ENCODE assay signal across 17 mouse cellular contexts in the genomic region with DNA sequence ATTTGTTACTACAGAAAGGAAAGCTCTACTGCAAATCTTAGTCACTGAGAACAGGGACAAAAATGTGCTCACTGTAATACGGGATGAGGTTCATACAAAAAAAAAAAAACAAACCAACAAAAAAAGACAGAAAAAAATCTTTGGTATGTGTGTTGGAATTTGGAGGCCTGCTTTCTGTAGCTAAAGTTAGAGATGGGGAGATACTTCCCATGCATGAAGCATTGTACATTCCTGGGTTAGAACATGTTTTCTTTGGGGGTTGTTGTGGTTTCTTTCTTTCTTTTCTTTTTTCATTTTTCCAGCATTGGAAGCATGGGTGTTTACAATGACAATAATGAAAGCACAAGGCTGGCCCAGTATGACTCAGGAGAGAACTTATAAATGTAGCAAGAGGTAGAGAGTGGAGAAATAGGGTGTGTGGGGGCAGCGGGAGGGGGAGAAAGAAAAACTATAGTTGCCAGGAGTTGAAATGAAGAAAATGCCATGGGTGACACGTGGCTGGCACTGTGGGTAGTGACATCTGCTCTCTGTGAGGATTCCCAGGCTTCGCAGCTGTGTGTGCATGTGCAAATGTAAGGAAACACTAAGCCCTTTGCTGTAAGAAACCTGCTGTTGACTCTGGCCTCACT.
A peak's percentile ranks its signal among the peaks of the same experiment; 100 is the strongest.
DNase-seq lines count a peak whose midpoint lies in the region; ATAC-seq and TF ChIP-seq lines count a peak whose summit lies in the region.
"Had no signal": no experiment of that assay in that cellular context is flagged by ENCODE, and none has a peak within 500 bp of the region (broad histone marks: within the 10 kb centered on the region; RNA-seq: fewer than 3 reads in every experiment).

No protein-coding gene starts in this region.

- no peak overlapping the region for H3K4me3 ChIP-seq in forebrain, embryonic 14.5 days (ENCODE audit: low read depth, low read length)
- H3K4me3 ChIP-seq in forebrain, embryonic 16.5 days (replicated peaks; ENCODE audit: low read length), result no peak overlapping the region
- H3K4me3 ChIP-seq in layer of hippocampus, adult 2 months, result no peak overlapping the region
- H3K4me3 ChIP-seq in limb, embryonic 14.5 days (replicated peaks; ENCODE audit: low read length), result no peak overlapping the region
- H3K4me3 ChIP-seq in midbrain, embryonic 10.5 days, result no peak overlapping the region
- H3K4me3 ChIP-seq: midbrain, embryonic 12.5 days; neural tube, embryonic 13.5 days had no signal

- no peaks in the 10 kb centered on the region for H3K9me3 ChIP-seq in forebrain, embryonic 14.5 days (replicated peaks; ENCODE audit: control insufficient read depth, low read length)
- no peaks in the 10 kb centered on the region for H3K9me3 ChIP-seq in forebrain, embryonic 16.5 days (ENCODE audit: control insufficient read depth, low read length)
- no peaks in the 10 kb centered on the region for H3K9me3 ChIP-seq in limb, embryonic 14.5 days (ENCODE audit: control insufficient read depth, low read length)
- no peaks in the 10 kb centered on the region for H3K9me3 ChIP-seq in midbrain, embryonic 10.5 days (replicated peaks)
- H3K9me3 ChIP-seq: midbrain, embryonic 12.5 days; neural tube, embryonic 13.5 days had no signal

- H3K27ac ChIP-seq in forebrain, embryonic 14.5 days (ENCODE audit: low read depth, low read length), result no peak overlapping the region
- no peak overlapping the region for H3K27ac ChIP-seq in forebrain, embryonic 16.5 days (ENCODE audit: low read length)
- H3K27ac ChIP-seq in layer of hippocampus, adult 2 months, result no peak overlapping the region
- no peak overlapping the region for H3K27ac ChIP-seq in limb, embryonic 14.5 days (replicated peaks; ENCODE audit: low read depth, low read length)
- no peak overlapping the region for H3K27ac ChIP-seq in midbrain, embryonic 10.5 days (replicated peaks)
- H3K27ac ChIP-seq: midbrain, embryonic 12.5 days; neural tube, embryonic 13.5 days; stomach, postnatal 0 days had no signal

- H3K27me3 ChIP-seq in forebrain, embryonic 14.5 days (replicated peaks; ENCODE audit: control insufficient read depth, insufficient read depth, low read length), result no peaks in the 10 kb centered on the region
- H3K27me3 ChIP-seq in forebrain, embryonic 16.5 days (replicated peaks; ENCODE audit: control insufficient read depth, insufficient read depth, low read length), result no peaks in the 10 kb centered on the region
- H3K27me3 ChIP-seq in limb, embryonic 14.5 days (ENCODE audit: control insufficient read depth, insufficient read depth, low read length), result 0 out of 2 replicates have a peak, but pooled peaks cover 4% of the 10 kb centered on the region
- H3K27me3 ChIP-seq in midbrain, embryonic 10.5 days (ENCODE audit: low read depth, poor library complexity, severe bottlenecking), result no peaks in the 10 kb centered on the region
- H3K27me3 ChIP-seq: midbrain, embryonic 12.5 days; neural tube, embryonic 13.5 days had no signal

- H3K9ac ChIP-seq in forebrain, embryonic 14.5 days (ENCODE audit: low read length), result no peak overlapping the region
- no peak overlapping the region for H3K9ac ChIP-seq in forebrain, embryonic 16.5 days (replicated peaks; ENCODE audit: low read depth, low read length)
- H3K9ac ChIP-seq in limb, embryonic 14.5 days (ENCODE audit: low read depth, low read length, severe bottlenecking), result no peak overlapping the region
- H3K9ac ChIP-seq: lung, embryonic 14.5 days; midbrain, embryonic 12.5 days; neural tube, embryonic 13.5 days had no signal

- no peak overlapping the region for H3K4me2 ChIP-seq in forebrain, embryonic 14.5 days (ENCODE audit: low read length)
- H3K4me2 ChIP-seq in forebrain, embryonic 16.5 days (ENCODE audit: low read length), result no peak overlapping the region
- no peak overlapping the region for H3K4me2 ChIP-seq in limb, embryonic 14.5 days (replicated peaks; ENCODE audit: low read depth, low read length, severe bottlenecking)
- H3K4me2 ChIP-seq: lung, embryonic 14.5 days; midbrain, embryonic 12.5 days; neural tube, embryonic 13.5 days had no signal

- WGBS in forebrain, embryonic 14.5 days, result 70% methylated on average over 4 of the region's 4 CpGs
- WGBS in forebrain, embryonic 16.5 days, result 58% methylated on average over 4 of the region's 4 CpGs
- WGBS in limb, embryonic 14.5 days, result 64% methylated on average over 4 of the region's 4 CpGs
- WGBS in midbrain, embryonic 10.5 days, result 70% methylated on average over 4 of the region's 4 CpGs

- no peaks in the 10 kb centered on the region for H3K36me3 ChIP-seq in forebrain, embryonic 14.5 days (ENCODE audit: control insufficient read depth, insufficient read depth, low read length)
- H3K36me3 ChIP-seq in forebrain, embryonic 16.5 days (ENCODE audit: control insufficient read depth, insufficient read depth), result no peaks in the 10 kb centered on the region
- H3K36me3 ChIP-seq in limb, embryonic 14.5 days (ENCODE audit: control insufficient read depth, insufficient read depth, low read length), result no peaks in the 10 kb centered on the region
- H3K36me3 ChIP-seq in midbrain, embryonic 10.5 days, result no peaks in the 10 kb centered on the region
- H3K36me3 ChIP-seq: midbrain, embryonic 12.5 days; neural tube, embryonic 13.5 days had no signal

- no peak for TF ChIP-seq CTCF in layer of hippocampus, adult 2 months (conservative IDR thresholded peaks at IDR 0.05)

- no peaks in the 10 kb centered on the region for H3K4me1 ChIP-seq in forebrain, embryonic 14.5 days (ENCODE audit: control insufficient read depth, insufficient read depth, low read length)
- H3K4me1 ChIP-seq in forebrain, embryonic 16.5 days (replicated peaks; ENCODE audit: control insufficient read depth, insufficient read depth, low read length), result no peaks in the 10 kb centered on the region
- H3K4me1 ChIP-seq in limb, embryonic 14.5 days (ENCODE audit: control insufficient read depth, insufficient read depth, low read length), result no peaks in the 10 kb centered on the region; the same call in 1 of the 2 replicates
- no peaks in the 10 kb centered on the region for H3K4me1 ChIP-seq in midbrain, embryonic 10.5 days
- H3K4me1 ChIP-seq: midbrain, embryonic 12.5 days; neural tube, embryonic 13.5 days had no signal

- peak; percentile 29 for DNase-seq in forebrain, embryonic 14.5 days (ENCODE audit: low spot score)
- DNase-seq in adipocyte (ENCODE audit: low spot score), result peak; percentile 61
- DNase-seq in layer of hippocampus, adult 2 months (ENCODE audit: low spot score in 2 of 2), result peak; percentile 13 to 26
- DNase-seq in limb, embryonic 14.5 days (ENCODE audit: low spot score), result peak; percentile 17
- no peak for DNase-seq in adrenal gland, postnatal 10 days
- DNase-seq in heart, adult 8-10 months (ENCODE audit: low spot score), result no peak
- DNase-seq in midbrain, embryonic 10.5 days (ENCODE audit: low spot score), result no peak
- DNase-seq: adrenal gland, adult 8-10 months; cerebellum, adult 2 months; gastrocnemius, postnatal 14 days; heart, postnatal 10 days; lung, embryonic 14.5 days had no signal

- TF ChIP-seq POLR2A in limb, embryonic 14.5 days (IDR thresholded peaks at IDR 0.05; ENCODE audit: borderline replicate concordance, extremely low read depth, insufficient read depth, insufficient read length), result no peak

- no peak for ATAC-seq in forebrain, embryonic 14.5 days
- no peak for ATAC-seq in forebrain, embryonic 16.5 days
- peak; percentile 82 for ATAC-seq in limb, embryonic 14.5 days (ENCODE audit: low FRiP score, low read depth)
- ATAC-seq: intestine, embryonic 16.5 days had no signal

Comparison
In these comparisons a context has a peak if more than half of its experiments do, and no peak if none do; other contexts are left out.
1. DNase-seq: peak in forebrain, embryonic 14.5 days (single experiment), adipocyte (single experiment), layer of hippocampus, adult 2 months (2 of 2) and limb, embryonic 14.5 days (single experiment); none in adrenal gland, postnatal 10 days (single experiment), heart, adult 8-10 months (single experiment) and midbrain, embryonic 10.5 days (single experiment).